Mouse (Mus musculus): ENCODE data around the gene Vill.

The Vill gene

DNA sequence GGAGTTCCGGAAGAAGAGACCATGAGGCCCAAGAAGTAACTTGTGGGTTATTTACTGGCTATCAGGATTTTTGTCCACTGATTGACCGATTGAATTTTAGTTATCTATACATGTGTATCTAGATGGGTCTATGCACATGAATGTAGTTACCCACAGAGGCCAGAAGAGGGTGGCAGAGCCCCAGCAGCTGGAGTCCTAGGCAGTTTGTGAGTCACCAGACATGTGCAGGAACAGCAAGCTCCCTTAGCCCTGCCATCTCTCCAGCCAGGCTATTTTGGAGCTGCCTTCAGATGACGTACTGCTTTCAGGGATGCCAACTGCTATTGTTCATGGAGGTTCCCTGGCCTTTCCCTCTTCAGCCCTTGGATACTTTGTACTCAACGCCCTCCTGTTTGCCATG lies 55.0 kb downstream of the Vill start:
- in situ Hi-C loops (cut with MseI, MboI): no loop called here

DNA sequence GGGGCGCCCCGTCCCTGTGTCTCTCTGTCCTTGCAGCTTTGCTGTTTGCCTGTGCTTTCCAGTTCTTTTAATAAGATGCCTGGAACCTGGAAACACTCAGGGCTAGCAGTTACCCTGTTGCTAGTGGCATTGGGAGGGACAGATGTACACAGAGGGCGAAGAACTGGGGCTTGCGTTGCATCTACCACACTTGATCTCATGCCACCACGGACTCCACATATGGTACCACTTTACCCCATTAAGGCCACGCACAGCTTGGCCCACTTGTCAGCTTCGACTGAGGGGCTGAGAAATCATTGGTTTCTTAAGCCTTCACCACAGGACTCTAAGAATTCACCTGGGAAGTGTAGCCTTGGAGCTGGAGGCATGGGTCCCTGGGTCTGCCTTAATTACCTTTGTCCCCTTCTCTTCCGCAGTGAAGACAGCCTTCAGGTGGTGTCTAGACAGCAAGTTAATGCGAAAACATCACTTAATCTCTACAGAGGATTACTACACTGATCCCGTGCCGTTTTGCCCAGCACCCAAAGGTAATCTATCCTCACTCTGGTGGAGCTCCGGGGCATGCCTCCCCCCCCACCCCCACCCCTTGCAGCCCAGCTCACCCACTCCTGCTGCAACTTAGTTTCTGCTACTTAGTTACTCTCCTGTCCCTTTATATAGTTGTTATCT lies 57.2 kb downstream of the Vill start:
- in situ Hi-C loops (cut with MseI, MboI): no loop called here

DNA sequence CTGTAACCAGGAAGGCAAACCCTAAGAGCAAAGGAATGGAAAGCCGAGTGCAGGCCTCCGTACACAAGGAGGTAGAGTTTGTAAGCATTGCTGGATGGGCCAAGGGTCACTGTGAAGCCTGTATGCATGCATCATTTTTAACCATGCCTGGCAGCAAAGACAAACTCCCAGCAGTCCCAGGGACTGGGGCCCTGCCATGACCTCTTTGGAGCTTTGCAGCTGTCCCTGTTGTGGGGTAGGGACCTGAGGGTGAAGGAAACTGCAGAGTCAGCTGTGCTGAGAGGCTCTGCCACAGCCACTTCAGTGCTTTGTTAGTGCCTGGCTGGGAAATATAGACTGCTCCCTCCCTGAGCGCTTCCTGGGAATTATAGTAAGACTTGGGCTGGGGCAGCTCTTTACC lies 58.1 kb downstream of the Vill start:
- in situ Hi-C loops (cut with MseI, MboI): no loop called here

DNA sequence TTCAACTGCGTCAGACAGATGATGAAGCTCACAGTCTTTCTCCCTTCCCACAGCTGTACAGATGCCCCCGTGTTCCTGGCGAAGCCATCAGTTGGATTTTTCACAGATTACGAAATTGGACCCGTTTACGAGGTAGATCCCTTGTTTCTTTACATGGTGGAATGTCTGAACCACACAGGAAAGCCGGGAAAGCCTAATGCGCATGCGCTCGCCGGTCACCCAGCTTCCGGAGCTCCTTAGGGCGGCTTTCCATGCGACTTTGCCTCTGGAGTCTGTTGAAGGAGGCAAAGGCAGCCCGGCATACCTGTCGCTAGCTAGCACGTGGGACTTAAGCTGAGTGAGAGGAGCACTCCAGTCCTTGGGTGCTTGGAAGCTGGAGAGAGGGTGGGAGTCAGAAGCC lies 62.3 kb downstream of the Vill start:
- in situ Hi-C loops (cut with MseI, MboI): no loop called here

DNA sequence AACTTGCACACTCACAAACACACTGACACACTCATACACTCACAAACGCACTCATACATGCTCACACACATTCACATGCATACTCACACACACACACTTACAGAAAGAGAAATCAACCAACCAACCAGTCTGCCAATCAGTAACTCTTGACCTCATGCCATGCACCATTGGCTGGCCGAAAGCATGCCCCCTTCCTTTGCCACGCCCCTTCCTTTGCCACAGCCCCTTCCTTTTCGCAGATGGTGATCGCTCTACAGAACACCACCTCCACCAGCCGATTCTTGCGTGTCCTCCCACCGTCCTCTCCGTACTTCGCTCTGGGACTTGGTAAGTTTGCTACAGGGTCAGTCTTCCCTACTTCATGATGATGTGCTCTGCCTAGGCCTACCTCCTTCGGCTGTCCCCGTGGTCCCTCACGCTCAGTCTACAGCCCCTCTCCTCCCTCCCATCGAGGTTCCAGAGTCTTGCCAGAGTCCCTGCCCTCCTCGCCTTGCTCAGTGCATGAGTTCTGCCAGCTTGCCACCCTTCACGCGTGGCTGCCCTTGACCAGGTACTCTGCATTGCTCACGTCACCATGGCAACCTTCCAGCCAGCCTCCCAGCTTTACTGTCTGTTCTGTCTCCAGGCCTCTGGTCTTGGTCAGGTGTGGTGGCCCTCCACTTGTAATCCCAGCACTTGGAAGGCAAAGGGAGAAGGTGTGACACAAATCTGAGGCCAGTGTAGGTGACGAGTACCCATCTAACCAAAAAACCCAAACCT lies 67.0 kb downstream of the Vill start:
- in situ Hi-C loops (cut with MseI, MboI): no loop called here

DNA sequence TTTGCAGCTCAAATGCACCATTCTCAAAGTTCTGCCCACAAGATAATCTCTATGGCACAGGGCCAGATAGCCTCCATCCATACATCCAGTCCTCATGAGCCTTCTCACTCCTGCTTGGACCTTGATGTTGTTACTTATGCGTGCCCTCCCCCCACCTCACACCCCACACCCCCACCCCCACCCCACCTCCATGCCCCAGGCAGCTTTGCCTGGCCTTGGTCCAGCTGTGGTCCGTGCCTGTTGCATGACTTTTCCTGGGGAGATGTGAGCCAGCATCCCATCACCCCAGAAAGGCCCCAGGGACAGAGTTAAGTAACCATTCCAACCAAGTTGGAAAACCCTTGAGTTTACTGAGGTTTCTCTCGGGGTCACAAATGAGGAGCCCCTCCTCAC lies 67.6 kb downstream of the Vill start:
- in situ Hi-C loops (cut with MseI, MboI): no loop called here
